Mouse (Mus musculus) CD4-positive, CD25-positive, alpha-beta regulatory T cell, adult 2 months (primary cell): ENCODE measurements around the gene Wrnip1.
A peak's percentile ranks its signal among the peaks of the same experiment; 100 is the strongest.
"Not testable (repeated sequence)": the region's sequence is repeated elsewhere in the genome, so short reads cannot be mapped to it uniquely, and the experiment has no call there.

Experiments used
- DNase-seq: peaks from one replicate; pipeline ENCODE4 v3.0.0-alpha.2; 2012; ENCODE audit warnings: low read depth, low spot score

Wrnip1 gene

DNA sequence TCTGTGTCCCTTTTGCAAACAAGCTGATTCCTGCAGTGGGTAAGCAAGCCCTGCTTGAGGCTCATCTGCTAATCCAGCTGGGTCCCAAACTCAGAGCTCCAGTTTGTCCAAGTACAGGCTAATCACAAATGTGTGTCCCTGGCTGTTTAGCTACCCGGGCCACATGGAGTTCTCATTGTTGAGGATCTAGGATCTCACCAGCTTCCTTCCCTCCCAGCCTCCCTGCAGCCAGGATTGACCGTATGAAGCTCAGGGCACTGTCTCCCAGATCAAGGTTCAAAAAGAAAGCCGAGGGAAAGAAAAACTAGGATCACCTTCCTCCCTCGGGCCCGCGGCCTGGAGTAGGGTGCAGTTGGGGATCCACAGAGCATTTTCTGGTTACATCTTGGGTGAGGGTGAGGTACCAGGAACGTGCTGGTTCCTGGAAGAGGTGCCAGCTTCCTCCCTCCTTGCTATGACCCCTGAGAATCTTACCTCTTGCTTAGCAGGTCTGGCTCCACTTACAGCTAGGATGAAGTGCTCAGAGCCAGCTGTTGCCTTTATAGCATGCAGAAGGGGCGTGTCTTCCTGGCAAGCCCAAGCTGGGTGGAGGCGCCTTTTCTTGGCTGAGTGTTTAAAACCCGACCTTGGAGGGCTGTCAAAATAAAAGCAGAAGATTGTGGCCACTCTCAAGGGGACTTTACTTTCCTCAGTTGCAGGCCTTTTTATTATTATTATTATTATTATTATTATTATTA is 49.0 kb downstream of the Wrnip1 start, which contains the start of gene Serpinb1a:
Serpinb1a (minus strand) TSS at position 518 of the 737 bp plus-strand sequence.
- DNase-seq = no peak

- peak; percentile 73 for DNase-seq
Observed at GRCm38 (mm10) chr13:32851967-32852366, 50.1 kb downstream of the Wrnip1 start.

DNA sequence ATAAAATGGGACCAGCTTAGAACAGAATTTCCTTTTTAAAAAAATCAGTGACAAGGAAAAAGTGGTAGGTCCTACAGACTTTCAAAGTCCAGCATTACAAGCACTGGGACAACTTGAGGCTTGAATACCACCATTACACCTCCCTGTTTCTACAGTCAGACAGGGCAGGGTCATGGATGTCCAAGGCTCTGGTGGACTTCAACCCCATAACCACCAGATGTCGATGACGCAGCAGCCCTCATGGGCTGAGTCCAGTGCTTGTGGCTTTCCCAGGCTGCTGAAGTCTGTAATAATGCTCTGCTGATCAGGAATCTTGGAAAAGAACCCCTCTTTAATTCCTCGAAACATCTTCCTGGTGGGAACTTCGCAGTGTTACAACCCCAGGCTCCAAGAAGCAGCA is 50.7 kb downstream of the Wrnip1 start:
- no peak for DNase-seq

DNA sequence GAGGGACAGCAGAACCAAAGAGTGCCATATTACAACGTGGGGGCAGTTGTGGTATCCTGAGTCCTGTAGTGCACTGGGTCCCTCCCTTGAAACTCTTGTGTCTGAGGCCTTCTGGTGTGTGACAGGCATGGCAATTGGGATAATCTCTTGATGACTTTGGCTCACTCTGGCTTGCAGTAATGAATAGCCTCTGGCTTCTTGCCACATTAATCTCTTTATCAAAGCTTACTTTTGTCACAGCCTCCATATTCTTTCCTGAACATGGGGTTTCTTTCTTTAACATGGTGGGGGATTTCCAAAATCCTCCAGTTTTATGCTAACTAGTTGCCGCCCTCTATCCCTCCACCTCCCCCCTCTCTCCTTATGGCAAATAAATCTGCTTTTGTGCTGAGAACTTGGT is 51.2 kb downstream of the Wrnip1 start:
- DNase-seq = no peak

- DNase-seq = no peak
Observed at GRCm38 (mm10) chr13:32860821-32861220, 59.0 kb downstream of the Wrnip1 start.

DNA sequence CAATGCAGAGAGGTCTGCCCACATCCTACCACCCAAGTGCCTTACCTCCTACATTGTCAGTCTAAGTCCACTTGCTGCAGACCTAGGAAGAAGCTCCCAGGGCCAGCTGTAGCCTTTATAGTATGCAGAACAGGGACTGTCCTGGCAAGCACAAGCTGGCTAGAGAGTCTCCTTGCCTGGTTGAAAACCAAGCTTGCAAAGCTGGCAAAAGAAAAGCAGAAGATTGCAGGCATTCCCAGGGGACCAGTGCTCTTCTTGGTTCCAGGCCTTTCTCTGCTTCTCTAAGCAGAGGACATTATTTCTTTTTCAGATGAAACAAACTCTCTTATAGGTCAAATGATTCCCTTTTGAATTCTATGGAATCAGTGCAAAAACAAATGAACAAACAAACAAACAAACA is 61.6 kb downstream of the Wrnip1 start:
- DNase-seq = no peak

GRCm38 (mm10) chr13:32864529-32864928 is 62.7 kb downstream of the Wrnip1 start:
- not testable (repeated sequence) for DNase-seq

DNA sequence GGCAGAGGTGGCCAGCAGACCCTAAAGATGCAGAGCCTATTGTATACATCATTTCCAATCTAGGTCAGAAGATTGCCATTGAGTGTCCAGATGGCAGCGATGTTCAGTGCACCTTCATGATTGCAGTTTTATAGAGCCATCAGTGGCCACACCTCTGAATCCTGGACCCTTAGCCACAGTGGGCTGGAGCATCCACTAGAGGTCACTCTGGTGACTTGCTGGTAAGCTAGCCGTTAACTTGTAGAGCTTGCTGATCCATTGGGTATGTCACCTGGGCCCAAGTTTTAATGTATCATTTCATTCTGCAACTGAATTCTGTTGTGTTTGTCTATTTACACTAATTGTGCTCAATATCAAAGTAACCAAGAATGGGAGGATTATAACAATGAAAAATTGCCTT is 63.8 kb downstream of the Wrnip1 start:
- no peak for DNase-seq

- DNase-seq = peak; percentile 85
Observed at GRCm38 (mm10) chr13:32866484-32866883, 64.6 kb downstream of the Wrnip1 start.

GRCm38 (mm10) chr13:32867030-32867429 is 65.2 kb downstream of the Wrnip1 start:
- DNase-seq = no peak

DNA sequence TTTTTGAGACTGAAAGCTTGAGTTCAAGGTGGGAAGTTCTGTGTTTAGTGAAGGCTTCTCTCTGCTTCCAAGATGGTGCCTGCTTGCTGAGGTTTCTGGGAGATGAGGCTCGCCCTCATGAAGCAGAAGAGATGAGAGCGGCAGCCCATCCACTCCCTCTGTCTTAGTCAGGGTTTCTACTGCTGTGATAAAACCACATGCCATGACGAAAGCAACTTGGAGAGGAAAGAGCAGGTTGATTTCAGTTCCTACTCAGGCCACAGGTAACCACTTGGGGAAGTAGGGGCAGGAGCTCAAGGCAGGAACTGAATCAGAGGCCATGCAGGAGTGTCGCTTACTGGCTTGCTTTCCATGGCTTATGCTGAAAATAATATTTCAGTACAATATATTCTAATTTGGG is 66.4 kb downstream of the Wrnip1 start:
- not testable (repeated sequence) for DNase-seq

GRCm38 (mm10) chr13:32868843-32869242 is 67.0 kb downstream of the Wrnip1 start:
- DNase-seq = no peak
